Mouse (Mus musculus) 3T3-L1 (cell line): ENCODE results near the gene Upp2.
A peak's percentile ranks its signal among the peaks of the same experiment; 100 is the strongest.

ENCODE experiments used
- DNase-seq: peaks from one replicate; pipeline ENCODE4 v3.0.0-alpha.2; 2015; ENCODE audit warnings: low read depth, low spot score

Gene Upp2

DNA sequence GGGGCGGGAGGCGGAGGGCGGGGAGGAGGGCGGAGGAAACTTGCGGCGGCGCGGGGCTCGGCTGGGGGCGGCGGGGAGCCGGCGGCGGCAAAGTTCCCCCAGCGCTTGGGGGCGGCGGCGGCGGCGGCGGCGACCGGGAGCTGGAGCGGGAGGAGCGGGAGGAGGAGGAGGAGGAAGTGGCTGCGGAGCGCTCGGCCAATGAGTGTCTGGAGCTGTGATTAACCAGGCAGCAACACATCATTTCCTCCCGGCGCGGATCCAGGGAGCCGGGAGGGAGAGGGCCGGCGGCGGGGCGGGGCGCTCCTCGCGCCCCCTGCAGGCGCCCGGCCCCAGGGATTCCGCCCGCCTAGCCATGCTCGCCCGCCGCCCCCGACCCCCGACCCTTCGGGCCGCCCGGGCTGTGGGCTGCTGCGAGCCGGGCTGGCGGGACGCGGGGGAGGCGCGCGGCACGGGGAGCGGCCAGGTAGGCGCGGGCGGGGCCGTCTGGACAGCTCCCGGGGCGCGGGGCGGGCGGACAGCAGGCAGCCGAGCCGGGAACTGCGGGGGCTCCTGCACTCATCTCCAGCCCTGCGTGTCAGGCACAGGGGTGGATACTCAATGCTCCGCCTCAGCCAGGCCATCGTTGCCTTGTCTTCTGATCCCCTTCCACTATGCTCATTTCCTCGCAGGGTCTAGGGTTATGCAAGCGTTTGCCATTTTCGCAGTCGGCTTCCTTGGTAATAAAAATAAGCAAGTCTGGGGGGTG lies at the start of gene Upp2, which contains the start of gene Acvr1:
Gene Upp2 (plus strand): TSS at position 233 of the 745 bp plus-strand sequence.
Gene Acvr1 (minus strand): TSS at position 92 of the 745 bp plus-strand sequence.
- peak; percentile 91 for DNase-seq

DNA sequence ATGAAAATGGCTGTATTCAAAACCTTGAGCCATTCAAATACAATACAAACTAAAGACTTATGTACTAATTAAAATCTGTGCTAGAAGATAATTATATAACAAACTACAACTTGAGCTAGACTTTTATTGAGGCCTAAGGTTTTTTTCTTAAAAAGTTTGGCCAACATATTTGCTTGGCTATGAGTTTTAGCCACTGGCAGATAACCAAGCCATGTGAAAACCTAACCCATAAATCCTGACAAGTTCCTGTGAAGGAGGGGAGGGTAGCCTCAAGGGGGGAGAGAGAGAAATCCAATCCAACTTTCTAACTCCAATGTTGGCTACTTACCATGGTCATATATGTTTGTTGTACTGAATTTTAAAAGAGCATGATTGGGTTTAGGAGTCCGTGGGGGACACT lies 48.6 kb upstream of the Upp2 start:
- no peak for DNase-seq

DNA sequence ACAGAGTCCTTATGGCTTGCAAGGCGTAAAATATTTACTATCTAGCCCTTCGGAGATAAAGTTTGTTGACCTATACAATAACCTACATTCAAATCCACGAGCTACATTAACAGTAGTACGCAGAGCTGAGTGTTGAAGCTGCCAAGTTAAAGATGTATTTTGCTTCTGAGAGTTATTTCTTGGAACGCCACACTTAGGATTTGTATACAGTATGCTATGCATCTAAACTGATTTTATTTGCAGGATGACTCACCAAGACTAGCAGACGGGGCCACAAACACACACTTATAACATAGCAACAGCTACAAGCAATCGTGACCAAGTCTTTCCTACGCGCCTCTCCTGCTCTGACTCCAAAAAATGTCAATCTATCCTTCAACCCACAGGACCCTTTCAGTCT lies 46.4 kb upstream of the Upp2 start:
- DNase-seq: no peak

DNA sequence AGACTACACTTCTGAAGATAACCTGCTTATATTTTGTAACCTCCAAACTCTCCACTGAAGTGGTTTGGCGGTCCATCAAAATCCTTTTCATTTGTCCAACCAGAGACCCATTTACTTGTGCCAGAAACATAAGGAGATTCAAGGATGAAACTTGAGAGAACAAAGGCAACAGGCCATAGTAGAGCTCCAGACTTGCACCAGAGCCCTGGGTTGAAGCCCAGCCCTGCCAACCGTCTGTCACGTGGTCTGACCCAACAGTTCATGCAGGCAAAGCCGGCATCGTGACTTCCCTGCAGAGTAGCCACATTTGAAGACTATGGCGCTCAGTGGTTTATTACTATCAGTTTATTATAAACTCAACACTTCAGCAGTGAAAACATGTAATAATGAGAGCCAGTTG lies 45.5 kb upstream of the Upp2 start:
- DNase-seq: peak; percentile 31

DNA sequence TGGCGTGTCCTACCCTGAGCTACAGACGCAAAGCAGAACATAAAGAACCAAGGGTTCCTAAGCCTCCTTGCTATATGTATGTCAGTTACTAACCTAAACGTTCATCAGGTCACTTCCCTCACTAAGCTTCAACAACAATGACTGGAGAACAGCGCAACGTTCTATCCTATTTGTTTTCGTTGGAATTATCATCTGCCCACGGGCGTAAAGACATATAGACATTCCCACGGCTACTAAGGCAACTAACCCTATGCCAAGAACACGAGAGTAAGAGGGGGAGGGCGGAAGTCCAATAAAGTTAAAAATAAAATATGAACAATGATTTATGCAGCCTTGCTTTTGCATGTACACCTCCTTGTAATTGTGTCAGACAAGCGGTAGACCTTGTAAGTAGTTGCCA lies 44.0 kb upstream of the Upp2 start:
- no peak for DNase-seq

DNA sequence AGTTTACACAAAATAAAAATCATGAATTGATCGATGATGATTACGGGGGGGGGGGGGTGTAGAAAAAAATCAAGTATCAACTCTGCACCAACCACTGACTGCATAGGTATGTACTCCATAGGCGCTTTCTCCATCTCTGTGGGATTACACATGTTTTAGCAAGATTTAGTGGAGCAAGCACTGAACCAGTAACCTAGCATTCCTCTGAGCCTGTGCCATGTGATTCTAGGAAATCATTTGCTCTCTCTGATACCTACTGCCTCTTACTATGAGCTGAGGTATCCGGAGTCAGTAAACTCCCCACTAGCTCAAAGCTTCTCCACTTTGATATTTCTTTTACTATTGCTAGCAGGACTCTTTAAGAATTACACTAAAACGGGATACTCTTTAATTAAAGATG lies 43.2 kb upstream of the Upp2 start:
- no peak for DNase-seq

DNA sequence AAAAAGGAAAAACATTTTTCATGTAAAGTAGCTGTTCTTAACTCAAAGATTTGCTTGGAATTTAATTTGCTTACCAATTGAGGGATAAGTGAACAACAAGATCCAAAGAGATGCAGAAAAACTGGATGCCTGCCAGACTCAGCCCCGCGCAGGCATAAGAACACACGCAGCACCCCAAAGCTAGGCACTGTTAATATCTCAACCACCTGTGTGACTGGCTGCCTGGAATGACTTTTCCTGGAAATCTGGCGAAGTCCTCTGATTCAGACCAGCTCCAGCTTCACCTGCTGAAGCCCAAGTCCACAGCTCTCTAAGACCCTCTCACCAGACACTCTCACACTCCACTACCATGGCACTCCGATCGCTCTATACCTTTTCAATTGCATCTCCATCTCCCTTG lies 42.7 kb upstream of the Upp2 start:
- no peak for DNase-seq

DNA sequence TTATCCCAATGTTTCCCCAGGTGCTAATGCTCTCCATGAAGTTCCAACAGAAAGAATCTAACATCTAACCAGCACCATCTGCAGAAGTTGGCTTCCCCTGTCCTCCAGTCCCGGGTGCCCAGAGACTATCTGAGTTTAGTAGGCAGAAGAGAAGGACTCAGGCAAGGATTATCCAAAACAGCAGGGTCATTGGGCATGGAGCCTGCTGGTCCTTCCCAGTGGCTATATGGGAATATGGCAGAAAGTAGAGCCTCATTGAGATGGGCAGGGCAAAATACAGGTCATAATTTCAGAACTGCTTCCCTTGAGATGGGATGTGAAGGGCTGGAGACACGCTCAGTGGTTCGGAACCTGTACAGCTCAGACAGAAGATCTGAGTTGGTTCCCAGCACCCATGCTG lies 39.3 kb upstream of the Upp2 start:
- no peak for DNase-seq

DNA sequence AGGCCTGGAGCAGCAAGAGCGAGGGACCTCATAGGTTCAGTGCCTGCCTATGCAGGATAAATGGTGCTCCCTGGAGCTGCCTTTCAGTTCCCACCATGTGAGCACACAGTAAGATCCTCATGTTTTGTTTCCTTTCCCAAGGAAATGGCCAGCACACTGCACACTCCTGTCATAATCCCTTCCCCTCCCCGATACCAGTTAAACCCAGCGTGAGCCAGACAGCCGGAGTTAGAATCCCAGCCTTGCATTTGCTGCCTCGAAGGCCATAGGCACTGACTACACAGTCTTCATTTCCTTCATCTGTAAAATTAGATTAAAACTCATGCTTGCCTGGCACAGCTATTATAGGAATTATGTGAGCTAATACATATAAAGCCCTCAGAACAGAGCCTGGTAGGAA lies 37.7 kb upstream of the Upp2 start:
- no peak for DNase-seq

DNA sequence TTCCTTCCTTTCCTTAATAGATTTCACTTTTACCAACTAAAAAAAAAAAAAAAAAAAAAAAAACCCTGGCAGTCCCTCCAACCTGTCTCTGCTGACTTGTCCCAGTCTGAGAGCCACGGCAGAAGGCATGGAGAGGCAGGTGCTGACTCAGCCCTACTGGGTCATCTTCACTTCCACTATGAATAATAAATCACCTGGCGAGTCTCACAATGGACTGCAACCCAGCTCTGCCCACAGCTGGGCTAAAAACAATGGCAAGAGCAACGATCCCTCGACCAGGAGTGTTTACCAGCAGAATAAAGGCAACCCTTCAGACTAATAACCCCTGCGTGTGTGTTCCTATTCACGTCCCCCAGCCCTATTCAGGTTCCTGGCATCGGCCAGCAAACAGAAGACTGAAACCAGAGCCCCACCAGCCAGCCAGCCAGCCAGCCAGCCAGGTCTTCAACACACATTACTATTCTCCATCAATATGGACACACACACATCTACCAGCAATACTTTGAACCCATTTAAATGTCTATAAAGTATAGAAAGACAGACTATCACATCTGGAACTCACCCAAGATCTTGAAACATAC lies 37.1 kb upstream of the Upp2 start:
- no peak for DNase-seq

DNA sequence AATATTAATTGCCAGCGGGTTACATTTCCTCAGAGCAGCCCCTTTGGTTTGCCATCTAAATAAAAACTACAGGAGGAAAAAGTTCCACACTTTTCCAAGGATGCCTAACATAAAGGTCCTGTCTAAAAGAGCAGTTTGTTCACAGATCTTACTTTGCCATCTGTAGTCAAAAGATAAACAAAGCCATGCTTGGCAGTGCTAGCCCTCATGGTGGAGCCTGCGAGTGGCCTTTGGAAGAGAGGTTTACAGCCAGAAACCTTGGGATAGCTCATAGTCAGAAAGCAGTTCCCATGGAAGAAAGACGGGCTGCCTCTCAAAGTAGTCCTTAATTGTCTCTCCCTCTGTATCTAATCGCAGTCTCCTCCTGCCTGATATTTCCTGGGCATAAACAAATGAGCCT lies 36.6 kb upstream of the Upp2 start:
- no peak for DNase-seq

DNA sequence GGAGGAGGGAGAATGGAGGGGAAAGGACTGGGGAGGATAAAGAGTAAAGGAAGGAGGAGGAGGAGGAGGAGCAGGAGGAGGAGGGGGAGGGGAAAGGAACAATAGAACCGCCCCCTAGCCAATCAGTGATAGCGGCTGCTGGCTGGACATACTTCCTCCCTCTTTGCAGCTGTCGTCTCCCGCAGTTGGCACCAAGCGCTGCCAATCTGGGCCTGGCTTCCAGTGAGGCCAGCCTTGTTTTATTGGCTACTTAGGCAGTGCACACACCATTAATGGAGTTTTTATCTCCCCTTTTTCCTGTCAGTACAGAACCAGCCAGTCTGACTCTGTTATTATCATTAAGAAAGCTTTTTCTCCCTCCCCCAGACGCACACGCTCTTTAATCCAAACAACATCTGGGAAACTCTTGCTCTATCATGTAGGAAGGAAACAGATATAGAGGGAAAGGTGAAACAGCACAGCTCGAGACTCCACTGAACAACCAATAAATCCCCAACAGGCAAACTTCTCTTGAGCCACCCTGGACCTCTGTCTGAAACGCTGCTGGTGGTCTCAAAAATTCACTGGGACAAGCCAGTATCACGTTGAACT lies 34.7 kb upstream of the Upp2 start:
- DNase-seq: peak; percentile 16

DNA sequence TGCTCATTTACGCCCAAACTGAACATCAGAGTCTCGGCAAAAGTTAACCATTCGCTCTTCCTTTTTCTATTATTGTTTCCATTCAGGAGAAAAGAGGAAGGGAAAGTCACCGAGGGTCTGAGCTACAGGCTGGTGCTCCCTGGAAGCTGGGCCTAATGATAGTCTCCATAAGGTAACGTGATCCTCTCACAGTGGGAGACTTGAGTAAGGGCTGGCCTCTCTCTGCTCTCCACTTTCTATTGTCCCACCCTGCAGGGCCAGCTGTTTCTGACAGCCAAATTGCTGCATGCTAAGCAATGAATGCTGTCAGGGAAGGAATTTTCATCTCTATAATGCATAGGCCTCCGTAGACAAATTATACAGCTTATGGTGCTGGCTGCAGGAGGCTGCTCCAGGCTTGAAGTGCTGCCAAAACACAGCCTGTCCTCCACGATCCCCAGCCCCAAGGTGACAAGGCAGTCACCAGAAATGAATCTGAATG lies 33.5 kb upstream of the Upp2 start:
- no peak for DNase-seq

DNA sequence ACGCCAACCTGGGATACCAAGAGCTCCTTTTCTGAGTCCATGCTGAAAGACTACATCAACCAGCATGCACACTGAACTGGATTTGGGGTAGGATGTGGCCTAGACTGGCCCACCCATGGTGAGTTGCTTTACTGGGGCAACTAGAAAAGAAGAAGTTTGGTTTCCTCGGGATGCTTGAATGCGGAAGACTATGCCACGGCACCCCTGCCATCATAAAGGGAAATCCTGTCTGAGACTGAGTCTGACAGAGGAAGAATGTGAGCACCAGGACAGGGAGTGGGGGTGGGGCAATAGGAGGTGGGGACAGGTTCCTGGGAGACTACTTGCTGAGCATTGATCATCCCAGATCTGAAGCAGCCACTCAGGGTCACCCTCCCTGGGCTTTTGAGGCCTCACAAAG lies 32.7 kb upstream of the Upp2 start:
- no peak for DNase-seq

DNA sequence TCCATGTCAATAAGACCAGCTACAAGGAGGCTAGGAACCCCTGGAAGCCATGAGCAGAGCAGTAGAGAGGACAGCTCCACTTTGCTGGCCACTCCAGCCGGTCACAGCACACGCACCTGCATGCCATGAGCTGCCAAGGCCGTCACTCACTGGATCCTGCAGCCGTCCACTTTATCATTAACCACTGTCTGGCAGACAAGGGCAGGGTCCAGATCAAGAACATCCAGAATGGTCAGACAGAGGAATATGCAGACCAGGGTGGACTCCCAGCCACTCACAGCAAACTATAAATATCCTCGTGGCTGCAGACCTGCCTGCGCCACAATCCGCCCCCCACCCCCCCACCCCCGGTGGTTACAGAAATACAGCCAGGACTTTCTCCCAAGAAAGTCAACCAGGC lies 31.9 kb upstream of the Upp2 start:
- no peak for DNase-seq

DNA sequence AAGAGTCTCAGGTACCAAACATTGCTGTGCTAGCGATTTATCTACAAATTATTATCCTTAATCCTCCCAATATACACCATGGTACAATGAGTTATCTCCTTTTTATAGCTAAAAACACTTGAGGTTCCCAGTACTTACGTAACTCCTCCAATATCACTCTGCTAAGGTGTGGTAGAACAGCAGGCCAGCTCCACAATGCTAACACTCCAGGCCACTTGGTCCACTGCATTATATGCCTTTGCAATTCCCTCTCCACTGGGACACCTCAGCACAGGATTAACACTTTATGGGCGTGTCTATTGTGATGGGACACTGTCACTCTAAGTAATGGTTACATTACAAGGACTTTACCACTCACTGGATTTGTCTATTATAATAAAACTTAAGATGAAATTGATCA lies 30.3 kb upstream of the Upp2 start:
- DNase-seq: no peak

DNA sequence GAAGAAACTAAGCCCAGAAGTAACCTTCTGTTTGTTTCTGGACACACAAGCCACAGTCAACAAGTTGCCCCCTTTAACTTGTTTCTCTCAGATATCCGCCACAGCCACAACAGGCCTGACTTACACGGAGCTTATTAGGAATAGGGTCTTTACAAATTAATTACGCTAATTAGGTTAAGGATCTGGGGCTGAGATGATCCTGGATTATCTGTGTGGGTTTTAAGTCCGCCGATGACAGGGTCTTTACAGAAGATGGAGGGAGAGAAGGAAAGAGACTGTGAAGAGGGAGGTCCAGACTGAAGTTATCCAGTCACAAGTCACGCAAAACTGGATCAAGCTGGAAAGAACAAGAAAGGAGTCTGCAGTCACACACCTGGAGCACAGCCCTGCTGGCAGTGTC lies 28.9 kb upstream of the Upp2 start:
- DNase-seq: no peak

DNA sequence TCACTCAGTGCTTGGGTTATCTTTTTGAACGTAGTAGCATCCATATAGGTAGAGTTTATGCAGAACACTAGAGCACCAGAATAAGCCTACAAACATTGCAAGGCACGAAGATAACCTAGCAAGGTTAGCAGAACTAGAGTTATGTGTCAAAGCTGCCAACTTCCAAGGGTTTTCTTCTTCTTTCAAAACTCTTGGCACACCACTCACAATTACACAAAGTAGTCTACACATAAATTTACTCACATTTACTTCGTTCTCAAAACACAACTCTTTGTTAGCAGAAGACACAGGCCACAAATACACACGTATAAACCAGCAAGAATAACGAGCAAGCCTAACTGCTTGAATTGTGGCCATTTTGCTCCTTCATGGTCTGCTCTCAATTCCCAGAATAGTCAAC lies 23.8 kb upstream of the Upp2 start:
- DNase-seq: no peak

DNA sequence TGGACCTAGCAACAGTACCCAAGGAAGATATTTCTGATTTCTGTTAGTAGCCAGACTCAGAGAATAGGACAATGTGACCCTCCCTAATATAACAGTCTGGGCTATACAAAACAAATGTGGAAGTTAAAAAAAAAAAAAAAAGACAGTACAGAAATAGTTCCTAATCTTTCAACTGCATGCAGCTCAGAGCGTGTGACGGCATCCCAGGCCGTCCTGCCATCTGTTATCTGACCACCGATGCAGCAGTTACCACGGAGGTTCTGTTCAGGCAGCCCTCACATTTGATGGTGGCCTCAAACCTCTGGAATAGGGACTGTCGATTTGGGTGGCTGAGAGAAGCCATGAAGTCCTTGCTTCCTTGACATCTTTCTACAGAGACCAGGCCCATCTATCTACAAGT lies 22.7 kb upstream of the Upp2 start:
- no peak for DNase-seq

DNA sequence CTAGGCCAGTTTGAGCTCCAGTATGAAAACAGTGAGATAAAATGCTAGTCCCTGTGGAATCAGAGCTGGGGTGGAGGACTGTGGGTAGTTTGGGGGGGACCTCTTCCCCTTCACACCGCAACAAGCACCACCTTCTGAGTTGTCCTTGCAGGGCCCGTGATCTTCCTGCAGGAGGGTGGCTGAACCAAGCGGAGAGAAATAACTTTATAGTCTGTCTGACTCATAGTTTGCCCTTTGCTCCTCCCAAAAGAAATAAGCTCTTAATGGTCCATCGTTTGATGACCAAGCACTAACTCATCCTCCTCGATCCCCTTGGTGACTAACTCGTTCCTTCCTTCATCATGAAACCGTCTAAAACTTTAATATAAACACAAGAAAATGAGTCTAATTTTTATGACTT lies 20.8 kb upstream of the Upp2 start:
- peak; percentile 83 for DNase-seq

DNA sequence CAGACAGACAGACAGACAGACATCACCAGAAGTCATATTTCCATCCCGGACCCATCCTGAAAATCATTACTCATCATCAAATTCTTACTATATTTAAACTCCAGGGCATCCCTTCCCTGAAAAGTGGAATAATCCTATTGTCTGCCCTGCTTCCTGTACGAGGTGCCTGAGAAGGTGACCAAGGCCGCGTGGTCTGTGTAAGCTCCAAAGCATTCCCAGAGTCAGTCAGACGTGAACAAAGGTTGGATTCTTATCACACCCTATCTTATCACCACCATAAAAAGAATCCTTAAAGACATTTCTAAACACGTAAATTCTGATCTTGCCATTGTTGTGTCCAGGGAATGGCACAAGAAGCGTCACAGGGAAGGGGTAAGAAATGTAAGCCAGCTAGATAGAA lies 18.2 kb upstream of the Upp2 start:
- peak; percentile 16 for DNase-seq

DNA sequence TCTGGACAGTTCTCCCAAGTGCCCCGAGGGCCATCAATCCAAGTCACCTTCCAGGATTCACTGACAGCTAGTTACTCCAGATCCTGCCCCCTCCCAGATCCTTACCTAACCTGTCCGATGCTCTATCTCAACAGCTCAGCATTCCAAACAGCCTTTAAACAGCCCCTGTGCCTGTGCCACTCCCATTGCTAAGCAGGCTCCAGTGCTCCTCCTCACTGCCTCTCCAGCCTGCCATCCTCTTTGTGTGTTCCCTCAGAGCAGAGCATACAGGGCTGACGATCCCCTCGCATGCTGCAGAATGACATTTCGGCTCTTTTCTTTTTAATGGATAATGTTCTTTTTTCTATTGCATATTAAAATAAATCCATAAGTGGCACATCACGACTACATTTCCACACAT lies 17.1 kb upstream of the Upp2 start:
- peak; percentile 10 for DNase-seq

DNA sequence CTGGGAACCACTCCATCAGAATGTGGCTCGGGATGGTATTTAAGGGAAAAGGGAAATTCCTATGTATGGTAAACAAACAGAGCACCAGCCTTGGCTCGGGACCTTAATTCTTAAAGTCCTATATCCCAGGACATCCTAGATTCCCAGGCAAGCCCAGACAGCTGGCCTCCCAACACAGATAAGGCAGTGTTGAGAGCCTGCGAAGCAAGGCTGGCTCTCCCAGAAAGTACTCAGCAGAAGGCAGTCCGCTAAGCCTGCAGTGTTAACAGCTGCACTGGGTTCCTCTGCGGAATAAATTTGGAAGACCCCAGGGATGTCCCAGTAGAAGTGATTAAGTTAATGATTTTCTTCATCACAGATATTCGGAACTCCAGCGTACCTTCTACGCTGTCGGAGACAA lies 16.6 kb upstream of the Upp2 start:
- DNase-seq: peak; percentile 9
